Mouse (Mus musculus) stomach, postnatal 0 days (tissue): ENCODE data around the gene Maats1. TPM values are rescaled to one million over a fixed set of nuclear protein-coding genes. Genes with fewer than 3 reads are reported as not detected.
A peak's percentile ranks its signal among the peaks of the same experiment; 100 is the strongest.

Experiments
- ATAC-seq: fragments of 200-750 bp; cut with Nextera tagmentation; 2 replicates; pipeline ENCODE4 v1.8.0; 2017; ENCODE audit not compliant: low FRiP score, low TSS enrichment
- DNase-seq: peaks from one replicate; pipeline ENCODE4 v3.0.0-alpha.2; 2016; ENCODE audit warnings: low spot score
- H3K27ac ChIP-seq: fragments of 300-500 bp; sonication (generic); replicated peaks from 2 replicates; pipeline ENCODE4 v1.5.1; 2014; ENCODE audit warnings: mild to moderate bottlenecking, control low read depth
- H3K27me3 ChIP-seq: fragments of 300-500 bp; sonication (generic); 2 replicates; pipeline ENCODE4 v1.6.1; 2014; ENCODE audit warnings: low read length; ENCODE audit not compliant: control insufficient read depth, insufficient read depth
- H3K36me3 ChIP-seq: fragments of 300-500 bp; sonication (generic); 2 replicates; pipeline ENCODE4 v1.6.1; 2014; ENCODE audit warnings: low read length, mixed read lengths; ENCODE audit not compliant: control insufficient read depth, insufficient read depth
- H3K4me1 ChIP-seq: fragments of 300-500 bp; sonication (generic); replicated peaks from 2 replicates; pipeline ENCODE4 v1.6.1; 2014; ENCODE audit warnings: antibody characterized with exemption; ENCODE audit not compliant: control insufficient read depth, insufficient read depth
- H3K4me2 ChIP-seq: fragments of 300-500 bp; sonication (generic); replicated peaks from 2 replicates; pipeline ENCODE4 v1.6.1; 2014; ENCODE audit warnings: low read depth, mild to moderate bottlenecking, control low read depth, moderate library complexity
- H3K4me3 ChIP-seq: fragments of 300-500 bp; sonication (generic); 2 replicates; pipeline ENCODE4 v1.5.1; 2014; ENCODE audit warnings: low read depth, low read length, control low read depth
- H3K9ac ChIP-seq: fragments of 300-500 bp; sonication (generic); 2 replicates; pipeline ENCODE4 v1.6.1; 2014; ENCODE audit warnings: mild to moderate bottlenecking, low read length, control low read depth, mixed read lengths
- H3K9me3 ChIP-seq: fragments of 300-500 bp; sonication (generic); 2 replicates; pipeline ENCODE4 v1.6.1; 2016; ENCODE audit warnings: low read length; ENCODE audit not compliant: control insufficient read depth
- CTCF ChIP-seq: IDR thresholded peaks from 2 replicates; pipeline ENCODE4 v1.5.1; 2016; ENCODE audit warnings: antibody characterized with exemption, low read depth, mild to moderate bottlenecking, moderate library complexity
- EP300 ChIP-seq: optimal IDR thresholded peaks from 2 replicates; pipeline ENCODE3; 2016; ENCODE audit warnings: antibody characterized with exemption
- WGBS: fragments of 180-500 bp; shearing (Covaris S2); extraction: QIAGEN DNeasy Blood & Tissue Kit; methylation state at CpG from one replicate; pipeline ENCODE4 v1.1.7; 2014; 5-methylcytosine and 5-hydroxymethylcytosine counted together
- polyA plus RNA-seq: library from polyadenylated mRNA; unstranded; fragments of >200 nt; fragmentation: Nextera tagmentation; extraction: Ambion mirVana; gene quantifications from 2 replicates; pipeline ENCODE4 v1.2.1, GENCODE M21; 2015

Gene Maats1
- polyA plus RNA-seq, 1 experiment from 2014 or later: 0.27 TPM

GRCm38 (mm10) chr16:38362493-38363255 lies 20.7 kb upstream of the Maats1 start:
- no peaks in the 10 kb centered on the region for H3K36me3 ChIP-seq
- peak overlapping the region; percentile 32 for H3K4me3 ChIP-seq
- H3K27me3 ChIP-seq: no peaks in the 10 kb centered on the region
- H3K9me3 ChIP-seq: no peaks in the 10 kb centered on the region
- peak overlapping the region; percentile 24 for H3K9ac ChIP-seq
- peaks cover 5% of the 10 kb centered on the region; the same call in 1 of the 2 replicates for H3K4me1 ChIP-seq
- ATAC-seq (0 out of 2 replicates have a peak, but pooled peaks have one; percentile 24), DNase-seq (no peak)
- 61% methylated on average over 20 of the region's 20 CpGs for WGBS
- H3K4me2 ChIP-seq: peak overlapping the region; percentile 34
- TF ChIP-seq CTCF (no peak), EP300 (no peak)
- H3K27ac ChIP-seq: peak overlapping the region; percentile 58

DNA sequence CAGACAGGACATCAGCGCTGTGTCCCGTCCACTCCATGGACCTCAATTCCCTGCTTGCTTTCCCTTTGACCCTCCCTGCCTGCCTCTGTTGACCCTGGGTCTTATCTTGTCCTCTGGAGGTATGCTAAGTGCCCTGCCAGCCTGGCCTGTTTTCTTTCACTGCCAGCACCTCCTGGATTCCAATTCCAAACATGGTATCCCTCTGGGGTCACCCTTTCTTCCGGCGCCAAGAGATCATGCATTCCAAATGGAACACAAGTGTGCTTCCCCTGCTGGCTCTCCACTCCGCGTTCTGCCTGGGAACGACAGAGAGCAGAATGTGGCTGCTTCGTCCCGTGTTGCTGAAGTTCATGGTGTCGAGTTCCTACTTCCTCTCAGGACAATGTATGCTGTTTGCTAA lies 20.0 kb upstream of the Maats1 start, which contains the start of gene Popdc2:
Popdc2 (plus strand) TSS at position 277 of the 400 bp plus-strand sequence.
- peak within 1 kb of the TSS; percentile 58 for H3K27ac ChIP-seq
- no peaks in the 10 kb centered on the region for H3K9me3 ChIP-seq
- H3K27me3 ChIP-seq: no peaks in the 10 kb centered on the region
- H3K9ac ChIP-seq: peak within 1 kb of the TSS; percentile 24
- ATAC-seq (0 out of 2 replicates have a peak, but pooled peaks have one; percentile 47), DNase-seq (peak; percentile 30)
- 14% methylated on average over 10 of the region's 10 CpGs for WGBS
- H3K4me2 ChIP-seq: peak within 1 kb of the TSS; percentile 34
- no peak for TF ChIP-seq CTCF
- H3K4me3 ChIP-seq: peak within 1 kb of the TSS; percentile 32
- H3K4me1 ChIP-seq: peaks cover 5% of the 10 kb centered on the region; the same call in 1 of the 2 replicates
- no peaks in the 10 kb centered on the region for H3K36me3 ChIP-seq

DNA sequence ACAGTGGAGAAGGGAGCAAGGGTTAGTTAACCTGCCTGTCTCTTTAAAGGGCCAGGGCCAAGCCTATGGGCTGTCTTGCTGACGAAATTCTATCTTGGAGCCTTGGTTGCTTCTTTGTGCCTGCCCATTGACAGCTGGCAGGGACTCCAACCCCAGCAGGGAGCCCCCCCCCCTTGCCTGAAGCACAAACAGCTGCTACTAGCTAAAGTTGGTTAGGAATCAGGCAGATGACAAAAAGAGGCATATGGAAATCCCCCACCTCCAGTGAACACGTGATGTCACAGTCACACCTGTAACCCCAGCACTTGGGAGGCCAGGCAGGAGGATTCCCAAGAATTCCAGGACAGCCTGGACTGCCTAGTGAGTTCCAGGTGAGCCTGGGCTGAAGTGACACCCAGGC lies 18.4 kb upstream of the Maats1 start:
- Histone ChIP-seq H3K9ac (no peak overlapping the region), H3K4me3 (no peak overlapping the region), H3K36me3 (no peaks in the 10 kb centered on the region; the same call in 1 of the 2 replicates), H3K4me2 (no peak overlapping the region), H3K27ac (no peak overlapping the region), H3K9me3 (no peaks in the 10 kb centered on the region), H3K27me3 (no peaks in the 10 kb centered on the region), H3K4me1 (peaks cover 5% of the 10 kb centered on the region; the same call in 1 of the 2 replicates)
- DNase-seq (no peak), ATAC-seq (no peak; the same call in 1 of the 2 replicates)
- WGBS: 22% methylated on average over 2 of the region's 2 CpGs
- TF ChIP-seq EP300 (no peak), CTCF (no peak)

DNA sequence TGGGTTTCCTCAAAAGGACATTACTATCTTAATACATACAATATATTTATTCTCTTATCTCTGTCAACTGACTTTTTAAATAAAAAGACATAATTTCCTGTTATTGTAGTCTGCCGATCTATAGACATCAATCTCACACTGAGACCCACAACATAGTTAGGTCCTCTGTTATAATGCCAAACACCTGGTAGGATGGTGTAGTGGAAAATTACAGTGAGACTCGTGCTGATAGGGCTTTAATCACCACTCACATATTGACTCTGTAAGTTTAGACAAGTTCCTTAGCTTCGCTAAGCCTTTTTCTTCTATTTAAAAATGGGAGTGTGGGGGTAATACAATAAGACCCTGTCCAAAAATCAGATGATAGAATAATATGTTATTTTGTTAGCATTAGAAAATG lies 17.9 kb upstream of the Maats1 start:
- H3K27me3 ChIP-seq: no peaks in the 10 kb centered on the region
- TF ChIP-seq EP300 (no peak), CTCF (no peak)
- H3K27ac ChIP-seq: no peak overlapping the region
- WGBS: 50% methylated on average over 3 of the region's 3 CpGs
- H3K4me1 ChIP-seq: peaks cover 5% of the 10 kb centered on the region; the same call in 1 of the 2 replicates
- H3K36me3 ChIP-seq: no peaks in the 10 kb centered on the region; the same call in 1 of the 2 replicates
- H3K4me3 ChIP-seq: no peak overlapping the region
- no peaks in the 10 kb centered on the region for H3K9me3 ChIP-seq
- no peak overlapping the region for H3K4me2 ChIP-seq
- ATAC-seq: no peak
- H3K9ac ChIP-seq: no peak overlapping the region
- no peak for DNase-seq

GRCm38 (mm10) chr16:38359241-38359640 lies 17.3 kb upstream of the Maats1 start:
- WGBS: 89% methylated on average over 2 of the region's 2 CpGs
- H3K4me1 ChIP-seq: peaks cover 5% of the 10 kb centered on the region; the same call in 1 of the 2 replicates
- H3K27ac ChIP-seq: no peak overlapping the region
- ATAC-seq: no peak
- no peak overlapping the region for H3K4me2 ChIP-seq
- no peaks in the 10 kb centered on the region for H3K27me3 ChIP-seq
- no peak overlapping the region for H3K4me3 ChIP-seq
- no peak for TF ChIP-seq CTCF
- TF ChIP-seq EP300: no peak
- no peak for DNase-seq
- H3K9ac ChIP-seq: no peak overlapping the region
- no peaks in the 10 kb centered on the region; the same call in 1 of the 2 replicates for H3K36me3 ChIP-seq
- no peaks in the 10 kb centered on the region for H3K9me3 ChIP-seq
